Mouse (Mus musculus) heart, adult 2 months (tissue): ENCODE data around the gene Ttf1.

ENCODE experiments used
- CTCF ChIP-seq: fragments of 200-600 bp; IDR thresholded peaks from 2 replicates; pipeline ENCODE4 v1.8.1; 2022; ENCODE audit warnings: antibody characterized with exemption, mild to moderate bottlenecking, moderate library complexity
- EP300 ChIP-seq: fragments of 200-500 bp; IDR thresholded peaks from 2 replicates; pipeline ENCODE4 v1.6.1; 2011; ENCODE audit warnings: low read depth, low read length, control low read depth; ENCODE audit not compliant: insufficient read depth
- POLR2A ChIP-seq: fragments of 200-500 bp; IDR thresholded peaks from 2 replicates; pipeline ENCODE4 v1.6.1; 2011; ENCODE audit warnings: mild to moderate bottlenecking, low read depth, low read length, control low read depth; ENCODE audit not compliant: insufficient read depth

- TF ChIP-seq CTCF (no peak), POLR2A (no peak), EP300 (no peak)
These were observed 15.4 kb downstream of the Ttf1 start for GRCm38 (mm10) chr2:29075331-29076070.
